Mouse (Mus musculus) MEL (cell line): ENCODE results near the gene Gas2l2. TPM values are rescaled to one million over a fixed set of nuclear protein-coding genes. Genes with fewer than 3 reads are reported as not detected.

Experiments
- DNase-seq: peaks from one replicate; pipeline ENCODE4 v3.0.0; 2011; ENCODE audit warnings: low read depth, low spot score
- H3K27ac ChIP-seq: 2 replicates; pipeline ENCODE4 v1.5.1; 2012; ENCODE audit warnings: low read depth, mild to moderate bottlenecking, control low read depth, low read length, moderate library complexity; ENCODE audit not compliant: control insufficient read depth
- H3K27me3 ChIP-seq, 2 experiments: fragments of 150-350 bp in 1 of 2; sonication (generic) in 1 of 2; 2 replicates each; pipeline ENCODE4 v1.6.1; 2012; ENCODE audit warnings: low read length in 2 of 2, mild to moderate bottlenecking in 2 of 2, improper control_type of control experiment in 1 of 2, moderate library complexity in 1 of 2; ENCODE audit not compliant: insufficient read depth in 2 of 2, control insufficient read depth in 1 of 2
- H3K36me3 ChIP-seq, 2 experiments: 2 replicates each; pipeline ENCODE4 v1.6.1; 2012 to 2014; ENCODE audit warnings: low read length in 2 of 2, improper control_type of control experiment in 1 of 2, inconsistent platforms in 1 of 2, mild to moderate bottlenecking in 1 of 2; ENCODE audit not compliant: insufficient read depth in 2 of 2, control insufficient read depth in 1 of 2
- H3K4me1 ChIP-seq, 2 experiments: fragments of 150-350 bp in 1 of 2; sonication (generic) in 1 of 2; 2 replicates each; pipeline ENCODE4 v1.6.1; 2012; ENCODE audit warnings: low read length in 2 of 2, improper control_type of control experiment in 1 of 2, mild to moderate bottlenecking in 1 of 2; ENCODE audit not compliant: insufficient read depth in 2 of 2, control insufficient read depth in 1 of 2
- H3K4me3 ChIP-seq, 2 experiments: fragments of 150-350 bp in 1 of 2; sonication (generic) in 1 of 2; 2 replicates each; pipeline ENCODE4 v1.5.1; 2012; ENCODE audit warnings: low read depth in 2 of 2, low read length in 2 of 2, mild to moderate bottlenecking in 2 of 2, moderate library complexity in 2 of 2, control low read depth in 1 of 2, improper control_type of control experiment in 1 of 2; ENCODE audit not compliant: control insufficient read depth in 1 of 2, insufficient read depth in 1 of 2
- H3K79me2 ChIP-seq: 2 replicates; pipeline ENCODE4 v1.6.1; 2012; ENCODE audit warnings: mild to moderate bottlenecking, low read length, moderate library complexity; ENCODE audit not compliant: control insufficient read depth, poor library complexity, insufficient read depth
- H3K9ac ChIP-seq: 2 replicates; pipeline ENCODE4 v1.6.1; 2012; ENCODE audit warnings: low read depth, mild to moderate bottlenecking, control low read depth, low read length, moderate library complexity; ENCODE audit not compliant: control insufficient read depth, poor library complexity, severe bottlenecking
- H3K9me3 ChIP-seq: fragments of 150-350 bp; sonication (generic); replicated peaks from 2 replicates; pipeline ENCODE4 v1.6.1; 2012; ENCODE audit warnings: mild to moderate bottlenecking, low read length, improper control_type of control experiment, moderate library complexity; ENCODE audit not compliant: insufficient read depth
- GATA1 ChIP-seq: IDR thresholded peaks from 2 replicates; pipeline ENCODE4 v1.6.1; 2011; ENCODE audit warnings: low read depth, low read length, improper control_type of control experiment
- HCFC1 ChIP-seq: IDR thresholded peaks from 2 replicates; pipeline ENCODE4 v1.6.1; 2012; ENCODE audit warnings: low read depth, mild to moderate bottlenecking, inconsistent platforms, low read length, improper control_type of control experiment, moderate library complexity
- KAT2A ChIP-seq: conservative IDR thresholded peaks from 2 replicates; pipeline ENCODE4 v1.6.1; 2012; ENCODE audit warnings: low read depth, low read length, improper control_type of control experiment, inconsistent platforms
- NELFE ChIP-seq: IDR thresholded peaks from 2 replicates; pipeline ENCODE4 v1.6.1; 2011; ENCODE audit warnings: low read depth, low read length, improper control_type of control experiment
- RCOR1 ChIP-seq: IDR thresholded peaks from 2 replicates; pipeline ENCODE4 v1.6.1; 2012; ENCODE audit warnings: low read depth, mild to moderate bottlenecking, inconsistent platforms, low read length, improper control_type of control experiment
- SMC3 ChIP-seq: IDR thresholded peaks from 2 replicates; pipeline ENCODE4 v1.6.1; 2011; ENCODE audit warnings: low read depth, low read length, improper control_type of control experiment
- TAL1 ChIP-seq: IDR thresholded peaks from 2 replicates; pipeline ENCODE4 v1.6.1; 2012; ENCODE audit warnings: mild to moderate bottlenecking, inconsistent platforms, low read length, moderate library complexity, mixed read lengths
- ZC3H11A ChIP-seq: IDR thresholded peaks from 2 replicates; pipeline ENCODE4 v1.6.1; 2012; ENCODE audit warnings: low read depth, mild to moderate bottlenecking, inconsistent platforms, low read length, improper control_type of control experiment
- ZMIZ1 ChIP-seq: IDR thresholded peaks from 2 replicates; pipeline ENCODE4 v1.6.1; 2012; ENCODE audit warnings: low read depth, mild to moderate bottlenecking, inconsistent platforms, low read length, improper control_type of control experiment, moderate library complexity
- polyA plus RNA-seq, 2 experiments: library from polyadenylated mRNA; stranded (reverse) in 1 of 2; unstranded in 1 of 2; fragments of >175 nt in 1 of 2; fragments of >200 nt in 1 of 2; gene quantifications; 2 replicates each; pipeline versions ENCODE4 v1.2.1 to v1.2.4; 2012; ENCODE audit warnings: low replicate concordance in 2 of 2, low read depth in 1 of 2; ENCODE audit not compliant: insufficient read length in 2 of 2, insufficient read depth in 1 of 2, missing spikeins in 1 of 2
- total RNA-seq: library from RNA; depleted of rRNA; stranded (reverse); fragments of 300-350 nt; gene quantifications from 2 replicates; pipeline ENCODE4 v1.2.3, GENCODE M21; 2012; rRNA removed

The Gas2l2 gene
- total and polyA plus RNA-seq, 3 experiments: not detected

DNA sequence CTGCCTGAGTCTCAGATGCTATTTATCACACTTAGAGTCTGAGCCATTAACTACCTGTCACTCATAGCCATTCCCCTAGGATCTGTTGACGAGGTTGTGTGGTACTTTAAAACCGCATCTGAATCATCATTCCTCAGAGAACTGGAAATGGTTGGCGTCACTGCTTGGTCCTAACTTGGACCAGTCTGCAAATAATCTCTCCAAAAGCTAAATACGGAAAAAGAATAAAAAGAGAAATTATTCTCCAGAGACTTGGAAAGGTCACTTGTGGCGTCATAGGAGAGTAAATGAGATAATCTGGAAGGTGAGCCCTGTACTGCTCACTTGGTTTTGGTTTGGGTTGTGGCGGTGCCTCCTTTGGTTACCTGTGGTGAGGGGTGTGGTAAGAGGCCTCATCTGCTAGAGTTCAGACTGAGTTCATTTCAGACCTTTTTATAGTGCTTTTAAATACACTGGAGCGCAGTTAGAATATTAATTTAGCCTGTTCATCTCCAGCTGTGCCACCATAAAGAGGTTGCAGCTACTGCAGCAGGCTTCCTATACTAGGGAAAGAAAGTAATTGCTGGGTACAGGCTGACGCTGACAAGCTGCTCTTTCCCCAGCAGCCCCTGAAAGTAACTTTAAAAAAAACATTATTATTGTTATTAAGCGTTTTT is 46.3 kb downstream of the Gas2l2 start:
- TF ChIP-seq ZC3H11A (no peak), RCOR1 (no peak), NELFE (no peak), ZMIZ1 (no peak), GATA1 (no peak)
- H3K36me3 ChIP-seq: peaks cover 5 to 10% of the 10 kb centered on the region in 2 experiments
- H3K4me3 ChIP-seq: no peak overlapping the region
- H3K9ac ChIP-seq: no peak overlapping the region
- DNase-seq: no peak
- no peaks in the 10 kb centered on the region for H3K4me1 ChIP-seq
- no peaks in the 10 kb centered on the region for H3K27me3 ChIP-seq
- H3K79me2 ChIP-seq: no peaks in the 10 kb centered on the region
- H3K9me3 ChIP-seq: no peaks in the 10 kb centered on the region
- H3K27ac ChIP-seq: no peak overlapping the region

DNA sequence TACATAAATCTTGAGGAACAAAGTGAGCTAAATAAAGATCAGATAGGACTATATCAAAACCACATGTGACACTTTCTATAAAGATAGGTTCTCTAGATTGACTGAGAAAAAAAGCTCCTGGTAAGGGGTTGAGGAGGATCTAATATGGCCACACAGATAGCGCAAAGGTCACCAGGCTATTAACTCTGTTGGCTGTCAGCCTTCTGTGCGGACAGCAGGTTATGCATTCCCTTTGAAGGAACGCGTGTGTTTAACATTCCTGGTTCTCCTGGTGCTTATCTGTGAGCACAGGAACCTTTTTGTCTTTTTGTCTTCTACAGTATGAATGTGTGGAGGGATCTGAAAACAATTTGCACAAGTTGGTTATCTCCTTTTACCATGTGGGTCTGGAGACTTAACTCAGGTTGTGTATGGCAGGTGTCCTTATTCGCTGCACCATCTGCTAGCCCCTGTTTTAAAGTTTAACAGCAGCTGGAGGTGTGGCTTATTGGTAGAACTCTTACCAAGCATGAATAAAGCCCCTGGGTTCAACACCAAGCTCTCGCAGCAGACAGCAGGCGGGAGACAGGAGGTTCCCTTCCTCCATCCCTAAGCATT is 49.4 kb downstream of the Gas2l2 start:
- TF ChIP-seq TAL1: 0 out of 2 replicates have a peak, but pooled peaks have one; percentile 9
- no peak for TF ChIP-seq KAT2A
- TF ChIP-seq SMC3: no peak
- no peak for TF ChIP-seq HCFC1
- Histone ChIP-seq H3K79me2 (no peaks in the 10 kb centered on the region), H3K27ac (no peak overlapping the region), H3K27me3 (no peaks in the 10 kb centered on the region), H3K9ac (no peak overlapping the region), H3K9me3 (no peaks in the 10 kb centered on the region), H3K4me1 (no peaks in the 10 kb centered on the region), H3K36me3 (peaks cover 5 to 12% of the 10 kb centered on the region in 2 experiments), H3K4me3 (no peak overlapping the region)
- peak; percentile 17 for DNase-seq

Other genes with a start within 250 kb of the Gas2l2 start
- 0.10 and 0.23 TPM in 2 replicates for gene Slfn3, start 238.1 kb downstream of the Gas2l2 start, total RNA-seq
- gene Slfn3, start 238.1 kb downstream of the Gas2l2 start, polyA plus RNA-seq: under 1 TPM in 1 of 2 experiments, not detected in 1; 0.35 TPM
- 0.04 and 0.07 TPM in 2 replicates for gene Slfn14, start 142.7 kb downstream of the Gas2l2 start, total RNA-seq
- gene Slfn14, start 142.7 kb downstream of the Gas2l2 start, polyA plus RNA-seq: under 1 TPM in 1 of 2 experiments, not detected in 1; 0.19 TPM
- gene Ap2b1, start 130.4 kb downstream of the Gas2l2 start, total RNA-seq: 60.6 and 63.4 TPM in 2 replicates
- gene Ap2b1, start 130.4 kb downstream of the Gas2l2 start, polyA plus RNA-seq: 100 to 1,000 TPM in 1 of 2 experiments, 10 to 100 TPM in 1; 68.9 to 165 TPM
- 8.2 and 8.4 TPM in 2 replicates for gene Pex12, start 126.9 kb downstream of the Gas2l2 start, total RNA-seq
- 10 to 100 TPM in 1 of 2 experiments, not detected in 1; 11.8 TPM for gene Pex12, start 126.9 kb downstream of the Gas2l2 start, polyA plus RNA-seq
- gene Rasl10b, start 20.3 kb downstream of the Gas2l2 start, total RNA-seq: not detected in 2 replicates
- under 1 TPM in 1 of 2 experiments, not detected in 1; 0.04 TPM for gene Rasl10b, start 20.3 kb downstream of the Gas2l2 start, polyA plus RNA-seq
- not detected in 2 replicates for gene 1700020L24Rik, start 8.2 kb upstream of the Gas2l2 start, total RNA-seq
- gene 1700020L24Rik, start 8.2 kb upstream of the Gas2l2 start, polyA plus RNA-seq: under 1 TPM in 1 of 2 experiments, not detected in 1; 0.60 TPM
- not detected in 2 replicates for gene Mmp28, start 33.6 kb upstream of the Gas2l2 start, total RNA-seq
- under 1 TPM in 1 of 2 experiments, not detected in 1; 0.03 TPM for gene Mmp28, start 33.6 kb upstream of the Gas2l2 start, polyA plus RNA-seq
- gene Taf15, start 43.6 kb upstream of the Gas2l2 start, total RNA-seq: 31.8 and 51.2 TPM in 2 replicates
- 100 to 1,000 TPM in 1 of 2 experiments, not detected in 1; 236 TPM for gene Taf15, start 43.6 kb upstream of the Gas2l2 start, polyA plus RNA-seq
- gene Heatr9, start 92.7 kb upstream of the Gas2l2 start, total RNA-seq: not detected in 2 replicates
- gene Heatr9, start 92.7 kb upstream of the Gas2l2 start, polyA plus RNA-seq: not detected
- gene Ccl5, start 101.1 kb upstream of the Gas2l2 start, total RNA-seq: not detected in 2 replicates
- under 1 TPM in 1 of 2 experiments, not detected in 1; 0.56 TPM for gene Ccl5, start 101.1 kb upstream of the Gas2l2 start, polyA plus RNA-seq
- 0.33 and 0.62 TPM in 2 replicates for gene Ccl9, start 149.2 kb upstream of the Gas2l2 start, total RNA-seq
- 1 to 10 TPM in 1 of 2 experiments, not detected in 1; 1.7 TPM for gene Ccl9, start 149.2 kb upstream of the Gas2l2 start, polyA plus RNA-seq
- gene Ccl6, start 163.6 kb upstream of the Gas2l2 start, total RNA-seq: not detected in 2 replicates
- not detected for gene Ccl6, start 163.6 kb upstream of the Gas2l2 start, polyA plus RNA-seq
- gene Rpl9-ps1, start 216.2 kb upstream of the Gas2l2 start, total RNA-seq: not detected in 2 replicates
- under 1 TPM in 1 of 2 experiments, not detected in 1; 0.26 TPM for gene Rpl9-ps1, start 216.2 kb upstream of the Gas2l2 start, polyA plus RNA-seq
- gene Ccl3, start 219.9 kb upstream of the Gas2l2 start, total RNA-seq: not detected in 2 replicates
- not detected for gene Ccl3, start 219.9 kb upstream of the Gas2l2 start, polyA plus RNA-seq
- not detected in 2 replicates for gene Ccl4, start 233.1 kb upstream of the Gas2l2 start, total RNA-seq
- gene Ccl4, start 233.1 kb upstream of the Gas2l2 start, polyA plus RNA-seq: not detected